Mouse (Mus musculus): ENCODE results near the gene Kcnk2. TPM values are rescaled to one million over a fixed set of nuclear protein-coding genes. Genes with fewer than 3 reads are reported as not detected.

Kcnk2 gene
- polyA plus RNA-seq, 1 experiment: not detected

GRCm38 (mm10) chr1:189341381-189341917 is 60.6 kb downstream of the Kcnk2 start:
- TF ChIP-seq POLR2A (IDR thresholded peaks at IDR 0.05; ENCODE audit: borderline replicate concordance, control insufficient read depth, low read depth, low read length): no peak
- TF ChIP-seq CTCF (IDR thresholded peaks at IDR 0.05; ENCODE audit: control insufficient read depth, insufficient read depth, low read length): no peak
- Histone ChIP-seq H3K4me3 (replicated peaks; ENCODE audit: control insufficient read depth, low read depth, low read length) (no peak overlapping the region), H3K4me1 (ENCODE audit: control insufficient read depth, insufficient read depth, low read length) (no peaks in the 10 kb centered on the region), H3K27ac (ENCODE audit: control insufficient read depth, insufficient read depth, low read depth, low read length, poor library complexity) (no peak overlapping the region)
- 21% methylated on average over 4 of the region's 4 CpGs for WGBS

- no peak overlapping the region for H3K4me3 ChIP-seq (replicated peaks; ENCODE audit: control insufficient read depth, low read depth, low read length)
- 38% methylated on average over 2 of the region's 2 CpGs for WGBS
- no peak overlapping the region for H3K27ac ChIP-seq (ENCODE audit: control insufficient read depth, insufficient read depth, low read depth, low read length, poor library complexity)
- H3K4me1 ChIP-seq (ENCODE audit: control insufficient read depth, insufficient read depth, low read length): no peaks in the 10 kb centered on the region
- TF ChIP-seq CTCF (IDR thresholded peaks at IDR 0.05; ENCODE audit: control insufficient read depth, insufficient read depth, low read length) (no peak), POLR2A (IDR thresholded peaks at IDR 0.05; ENCODE audit: borderline replicate concordance, control insufficient read depth, low read depth, low read length) (no peak)
These were observed 86.2 kb downstream of the Kcnk2 start for GRCm38 (mm10) chr1:189315896-189316295.

- H3K27ac ChIP-seq (ENCODE audit: control insufficient read depth, insufficient read depth, low read depth, low read length, poor library complexity): no peak overlapping the region
- H3K4me1 ChIP-seq (ENCODE audit: control insufficient read depth, insufficient read depth, low read length): no peaks in the 10 kb centered on the region
- 77% methylated on average over 6 of the region's 6 CpGs for WGBS
- TF ChIP-seq POLR2A (IDR thresholded peaks at IDR 0.05; ENCODE audit: borderline replicate concordance, control insufficient read depth, low read depth, low read length) (no peak), CTCF (IDR thresholded peaks at IDR 0.05; ENCODE audit: control insufficient read depth, insufficient read depth, low read length) (no peak)
- H3K4me3 ChIP-seq (replicated peaks; ENCODE audit: control insufficient read depth, low read depth, low read length): no peak overlapping the region
These were observed 87.6 kb downstream of the Kcnk2 start for GRCm38 (mm10) chr1:189314495-189314894.

- Histone ChIP-seq H3K27ac (ENCODE audit: control insufficient read depth, insufficient read depth, low read depth, low read length, poor library complexity) (no peak overlapping the region), H3K4me3 (replicated peaks; ENCODE audit: control insufficient read depth, low read depth, low read length) (no peak overlapping the region), H3K4me1 (ENCODE audit: control insufficient read depth, insufficient read depth, low read length) (no peaks in the 10 kb centered on the region)
- TF ChIP-seq POLR2A (IDR thresholded peaks at IDR 0.05; ENCODE audit: borderline replicate concordance, control insufficient read depth, low read depth, low read length) (no peak), CTCF (IDR thresholded peaks at IDR 0.05; ENCODE audit: control insufficient read depth, insufficient read depth, low read length) (no peak)
- 79% methylated on average over 7 of the region's 7 CpGs for WGBS
These were observed 88.3 kb downstream of the Kcnk2 start for GRCm38 (mm10) chr1:189313750-189314149.

GRCm38 (mm10) chr1:189310145-189310544 is 91.9 kb downstream of the Kcnk2 start:
- H3K27ac ChIP-seq (ENCODE audit: control insufficient read depth, insufficient read depth, low read depth, low read length, poor library complexity): no peak overlapping the region
- TF ChIP-seq POLR2A (IDR thresholded peaks at IDR 0.05; ENCODE audit: borderline replicate concordance, control insufficient read depth, low read depth, low read length): no peak
- TF ChIP-seq CTCF (IDR thresholded peaks at IDR 0.05; ENCODE audit: control insufficient read depth, insufficient read depth, low read length): no peak
- no peak overlapping the region for H3K4me3 ChIP-seq (replicated peaks; ENCODE audit: control insufficient read depth, low read depth, low read length)
- no peaks in the 10 kb centered on the region for H3K4me1 ChIP-seq (ENCODE audit: control insufficient read depth, insufficient read depth, low read length)
- WGBS: 5% methylated on average over 2 of the region's 2 CpGs

GRCm38 (mm10) chr1:189304988-189305522 is 97.0 kb downstream of the Kcnk2 start:
- WGBS: 72% methylated on average over 8 of the region's 8 CpGs
- Histone ChIP-seq H3K4me1 (ENCODE audit: control insufficient read depth, insufficient read depth, low read length) (no peaks in the 10 kb centered on the region), H3K27ac (ENCODE audit: control insufficient read depth, insufficient read depth, low read depth, low read length, poor library complexity) (no peak overlapping the region), H3K4me3 (replicated peaks; ENCODE audit: control insufficient read depth, low read depth, low read length) (no peak overlapping the region)
- no peak for TF ChIP-seq CTCF (IDR thresholded peaks at IDR 0.05; ENCODE audit: control insufficient read depth, insufficient read depth, low read length)
- no peak for TF ChIP-seq POLR2A (IDR thresholded peaks at IDR 0.05; ENCODE audit: borderline replicate concordance, control insufficient read depth, low read depth, low read length)

GRCm38 (mm10) chr1:189303001-189303400 is 99.1 kb downstream of the Kcnk2 start:
- Histone ChIP-seq H3K4me1 (ENCODE audit: control insufficient read depth, insufficient read depth, low read length) (no peaks in the 10 kb centered on the region), H3K27ac (ENCODE audit: control insufficient read depth, insufficient read depth, low read depth, low read length, poor library complexity) (no peak overlapping the region), H3K4me3 (replicated peaks; ENCODE audit: control insufficient read depth, low read depth, low read length) (no peak overlapping the region)
- WGBS: 81% methylated on average over 3 of the region's 3 CpGs
- TF ChIP-seq CTCF (IDR thresholded peaks at IDR 0.05; ENCODE audit: control insufficient read depth, insufficient read depth, low read length) (no peak), POLR2A (IDR thresholded peaks at IDR 0.05; ENCODE audit: borderline replicate concordance, control insufficient read depth, low read depth, low read length) (no peak)

- H3K4me3 ChIP-seq (replicated peaks; ENCODE audit: control insufficient read depth, low read depth, low read length): no peak overlapping the region
- H3K27ac ChIP-seq (ENCODE audit: control insufficient read depth, insufficient read depth, low read depth, low read length, poor library complexity): no peak overlapping the region
- TF ChIP-seq CTCF (IDR thresholded peaks at IDR 0.05; ENCODE audit: control insufficient read depth, insufficient read depth, low read length) (no peak), POLR2A (IDR thresholded peaks at IDR 0.05; ENCODE audit: borderline replicate concordance, control insufficient read depth, low read depth, low read length) (no peak)
- H3K4me1 ChIP-seq (ENCODE audit: control insufficient read depth, insufficient read depth, low read length): no peaks in the 10 kb centered on the region
- WGBS: 75% methylated on average over 12 of the region's 12 CpGs
These were observed 108.2 kb downstream of the Kcnk2 start for GRCm38 (mm10) chr1:189293679-189294406.
